Mouse (Mus musculus) testis, postnatal 10 days (tissue): Measurements from ENCODE around the gene Fgfr2.
"Not testable (repeated sequence)": the region's sequence is repeated elsewhere in the genome, so short reads cannot be mapped to it uniquely, and the experiment has no call there.

Experiments used
- DNase-seq: peaks from one replicate; pipeline ENCODE4 v3.0.0; 2021; ENCODE audit warnings: low spot score

The Fgfr2 gene

DNA sequence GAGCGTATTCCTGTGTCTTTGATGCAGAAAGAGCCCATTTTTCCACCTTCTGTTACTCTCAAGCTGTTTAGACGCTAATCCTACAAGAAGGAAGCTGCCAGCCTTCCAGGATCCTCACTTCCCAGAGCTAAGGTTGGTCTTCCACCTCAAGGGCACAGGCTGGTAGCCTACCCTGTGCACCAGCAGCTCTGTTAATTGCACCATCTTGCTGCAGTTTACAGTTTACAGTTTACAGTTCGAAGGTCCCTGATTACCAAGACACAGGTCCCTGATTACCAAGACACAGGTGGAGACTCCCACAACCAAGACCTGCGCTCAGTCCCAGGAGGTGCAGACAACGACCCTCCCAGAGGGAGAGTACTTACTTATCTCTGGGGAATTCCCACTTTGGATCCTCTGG lies 2938.3 kb downstream of the Fgfr2 start:
- no peak for DNase-seq

DNA sequence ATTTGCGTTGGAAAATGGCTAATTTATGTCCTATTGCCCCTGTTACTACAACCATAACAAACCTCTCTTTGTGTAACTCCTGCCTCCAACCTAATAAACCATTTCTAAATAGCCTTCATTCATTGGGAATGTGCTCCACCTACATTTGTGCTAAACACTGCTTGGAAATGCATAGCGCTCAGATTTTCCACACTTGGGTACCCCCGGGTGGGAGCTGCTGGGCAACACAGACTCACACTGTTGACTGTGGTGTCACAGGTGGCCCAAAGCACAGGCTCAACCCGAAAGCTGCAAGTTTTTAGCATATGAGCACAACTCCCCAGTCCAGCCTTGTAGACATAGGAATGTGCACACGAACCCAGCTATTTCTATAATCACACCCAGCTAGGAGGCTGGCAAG lies 2939.2 kb downstream of the Fgfr2 start:
- DNase-seq, result no peak

DNA sequence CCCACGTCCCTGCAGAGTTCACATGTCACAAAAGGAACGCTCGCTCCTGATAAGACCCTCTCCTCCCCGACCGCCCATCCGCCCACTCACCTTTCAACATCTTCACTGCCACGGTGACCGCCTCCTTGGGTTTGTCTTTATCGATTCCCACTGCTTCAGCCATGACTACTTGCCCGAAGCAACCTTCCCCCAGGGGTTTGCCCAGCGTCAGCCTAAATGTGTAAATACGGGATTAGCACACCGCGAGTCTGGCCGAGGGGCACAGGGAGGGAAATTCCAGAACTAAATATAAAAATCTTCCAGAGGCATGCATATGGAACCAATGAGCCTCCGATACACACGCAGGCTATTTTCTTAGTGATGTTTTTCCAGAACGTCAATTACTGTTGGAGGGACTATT lies 2940.6 kb downstream of the Fgfr2 start:
- no peak for DNase-seq

- DNase-seq, result no peak
Measured at GRCm38 (mm10) chr7:130178991-130179390, 2944.2 kb downstream of the Fgfr2 start.

DNA sequence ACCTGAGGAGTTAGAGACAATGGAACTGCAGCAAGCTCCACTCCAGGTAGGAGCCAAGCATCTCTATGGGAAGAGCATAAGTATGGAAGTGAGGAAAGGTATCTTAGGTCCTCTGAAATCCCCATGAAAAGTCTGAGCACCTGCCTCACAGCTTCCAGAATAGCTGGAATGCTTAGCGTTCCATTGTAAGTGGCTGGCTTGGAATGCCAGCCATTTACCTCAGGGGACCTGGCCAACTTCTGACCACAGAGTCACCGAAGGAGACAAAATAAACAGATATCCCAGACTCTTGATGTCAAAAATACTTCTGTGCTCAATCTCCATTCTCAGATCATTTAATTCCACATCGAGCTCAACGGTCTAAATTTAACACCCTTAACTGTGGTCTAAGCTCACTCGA lies 2946.1 kb downstream of the Fgfr2 start:
- no peak for DNase-seq

DNA sequence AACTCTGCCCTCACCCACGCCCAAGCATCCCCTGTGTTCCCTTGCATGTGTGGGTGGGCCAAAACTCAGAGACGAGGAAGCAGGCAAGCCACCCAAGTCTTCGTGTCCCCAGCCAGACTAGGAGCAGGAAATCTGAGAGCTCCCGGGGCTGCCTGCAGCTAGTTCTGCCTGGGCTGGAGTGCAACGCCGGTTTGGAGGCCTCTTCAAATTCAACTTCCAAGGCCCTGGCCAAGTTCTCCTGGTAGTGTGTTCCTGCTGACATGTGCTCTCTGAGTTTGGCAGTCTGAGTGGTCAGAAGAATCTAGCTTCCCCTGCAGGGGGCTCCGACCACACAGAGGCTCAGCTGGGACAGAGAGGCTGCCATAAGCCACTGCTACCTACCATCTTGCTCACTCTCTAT lies 2948.6 kb downstream of the Fgfr2 start:
- DNase-seq, result peak; percentile 53

GRCm38 (mm10) chr7:130173914-130174313 lies 2949.2 kb downstream of the Fgfr2 start:
- peak; percentile 63 for DNase-seq

- DNase-seq, result no peak
Measured at GRCm38 (mm10) chr7:130170144-130170543, 2953.0 kb downstream of the Fgfr2 start.

DNA sequence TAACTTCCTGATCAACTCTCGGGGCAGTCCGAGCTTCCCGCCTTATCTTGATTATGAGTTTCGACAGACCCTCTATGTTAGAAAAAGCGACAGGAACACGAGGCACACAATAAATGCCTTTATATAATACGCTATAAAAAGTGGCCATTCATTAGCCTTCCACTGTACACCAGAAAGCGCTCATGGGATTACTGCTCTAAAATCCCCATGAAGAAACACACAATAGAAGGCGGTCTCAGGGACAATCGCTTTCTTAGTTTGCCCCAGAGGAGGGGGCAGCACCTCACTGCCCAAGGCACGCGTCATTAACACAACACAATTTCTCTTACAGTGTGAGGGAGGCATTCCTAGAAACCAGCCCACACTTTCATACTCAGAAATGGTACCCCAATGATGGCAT lies 2954.9 kb downstream of the Fgfr2 start:
- DNase-seq, result no peak

GRCm38 (mm10) chr7:130167261-130167660 lies 2955.9 kb downstream of the Fgfr2 start:
- no peak for DNase-seq

GRCm38 (mm10) chr7:130166190-130166589 lies 2957.0 kb downstream of the Fgfr2 start:
- DNase-seq, result no peak

DNA sequence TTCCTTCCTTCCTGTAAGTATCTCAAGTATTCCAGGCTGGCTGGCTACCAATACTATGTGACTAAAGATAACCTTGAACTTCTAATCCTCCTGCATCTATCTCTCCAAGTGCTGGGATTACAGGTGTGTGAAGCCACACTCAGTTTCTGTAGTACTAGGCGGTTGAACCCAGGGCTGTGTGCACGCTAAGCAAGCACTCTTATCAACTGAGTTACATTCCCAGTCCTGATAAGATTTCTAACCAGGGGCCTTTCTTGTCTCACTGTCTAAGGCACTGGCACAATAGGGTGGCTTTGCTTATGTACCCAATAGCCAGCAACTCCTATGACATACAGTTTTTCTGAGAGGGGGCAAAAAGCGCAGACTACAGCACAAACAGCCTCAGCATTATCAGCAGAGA lies 2957.7 kb downstream of the Fgfr2 start:
- DNase-seq, result no peak

DNA sequence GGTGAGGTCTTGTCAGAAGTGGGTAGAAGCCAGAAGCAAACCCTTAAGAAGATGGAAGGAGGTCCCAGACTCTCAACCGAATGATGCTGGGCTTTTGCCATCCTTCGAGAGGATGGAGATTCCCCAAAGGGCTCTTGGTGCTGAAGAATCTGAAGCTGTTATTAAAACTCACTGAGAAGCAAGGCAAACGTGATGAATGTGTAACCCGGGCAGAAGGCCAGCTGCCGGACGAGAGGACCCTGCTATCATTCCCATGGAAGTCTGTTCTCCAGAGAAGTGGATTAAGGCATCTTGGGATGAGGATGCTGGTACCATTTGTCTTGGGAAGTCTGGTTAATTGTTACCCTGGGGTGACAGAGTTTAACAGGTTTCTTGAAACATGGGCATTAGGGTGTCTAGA lies 2960.4 kb downstream of the Fgfr2 start:
- no peak for DNase-seq

- no peak for DNase-seq
Measured at GRCm38 (mm10) chr7:130161581-130161980, 2961.6 kb downstream of the Fgfr2 start.

- DNase-seq, result no peak
Measured at GRCm38 (mm10) chr7:130158845-130159244, 2964.3 kb downstream of the Fgfr2 start.

- DNase-seq, result no peak
Measured at GRCm38 (mm10) chr7:130153363-130153969, 2969.7 kb downstream of the Fgfr2 start.

GRCm38 (mm10) chr7:130148906-130149305 lies 2974.2 kb downstream of the Fgfr2 start:
- DNase-seq, result no peak

DNA sequence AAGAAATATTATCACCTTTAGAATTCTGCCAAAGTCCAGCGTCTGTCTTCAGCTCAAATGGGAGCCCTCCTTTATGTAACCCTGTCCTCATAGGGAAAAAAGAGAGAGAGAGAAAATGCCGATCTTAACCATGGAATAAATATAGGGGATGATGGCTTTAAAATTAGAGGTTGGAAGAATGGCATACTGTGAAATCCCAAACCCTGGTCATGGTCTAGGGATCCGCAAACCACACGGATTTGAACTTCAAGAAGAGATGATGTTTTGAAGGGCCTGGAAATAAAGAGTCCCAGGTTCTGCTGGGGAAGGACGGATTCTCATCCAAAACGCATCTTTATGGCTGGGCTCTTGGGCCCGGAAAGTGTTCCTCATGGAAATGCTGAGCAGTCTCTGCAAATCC lies 2975.9 kb downstream of the Fgfr2 start:
- DNase-seq, result no peak

GRCm38 (mm10) chr7:130145211-130145610 lies 2977.9 kb downstream of the Fgfr2 start:
- no peak for DNase-seq

DNA sequence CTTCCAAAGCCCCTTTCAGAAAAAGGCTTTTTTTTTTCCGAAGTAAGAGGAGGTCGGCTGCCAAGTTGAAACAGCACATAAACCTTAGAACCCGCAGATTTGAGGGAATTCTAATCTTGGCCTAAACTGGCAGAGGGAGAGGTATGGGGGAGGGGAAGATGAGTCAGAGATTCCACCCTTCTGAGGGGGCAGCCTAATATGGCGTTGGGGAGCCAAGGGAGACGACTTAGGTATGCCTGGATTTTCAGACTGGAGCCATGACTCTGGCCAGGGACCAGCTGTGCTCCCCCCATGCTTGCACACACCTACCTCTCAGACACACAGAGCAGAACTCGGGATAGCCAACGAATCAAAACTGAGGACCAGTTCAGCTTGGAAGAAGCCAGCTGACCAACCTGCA lies 2979.8 kb downstream of the Fgfr2 start:
- DNase-seq, result no peak

GRCm38 (mm10) chr7:130141088-130141873 lies 2981.9 kb downstream of the Fgfr2 start:
- DNase-seq, result no peak

DNA sequence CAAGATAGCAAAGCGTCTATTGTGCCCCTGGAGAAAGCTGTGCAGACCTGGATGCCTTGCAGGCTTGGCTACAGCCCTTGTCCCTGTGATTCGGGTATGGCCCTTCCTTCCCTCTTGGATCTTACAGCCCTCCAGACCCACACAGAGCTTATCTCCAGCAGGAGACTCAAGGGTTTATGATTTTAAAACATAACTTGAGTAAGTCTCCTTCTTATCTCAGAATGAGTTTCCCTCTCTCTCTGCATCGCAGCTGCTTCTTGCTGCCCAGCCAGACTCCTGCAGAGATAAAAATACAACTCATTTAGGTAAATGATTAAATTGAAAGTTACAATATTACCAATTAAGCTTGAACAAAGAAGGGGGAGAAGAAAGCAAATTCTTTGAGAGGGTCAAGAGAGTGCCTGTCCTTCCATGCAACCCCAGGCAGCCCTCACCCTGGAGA lies 2988.2 kb downstream of the Fgfr2 start:
- DNase-seq, result no peak

GRCm38 (mm10) chr7:130134428-130134827 lies 2988.7 kb downstream of the Fgfr2 start:
- DNase-seq, result not testable (repeated sequence)

- no peak for DNase-seq
Measured at GRCm38 (mm10) chr7:130130226-130130625, 2992.9 kb downstream of the Fgfr2 start.
